Mouse (Mus musculus) forebrain, embryonic 11.5 days (tissue): ENCODE results near the gene Proser3. TPM values are rescaled to one million over a fixed set of nuclear protein-coding genes. Genes with fewer than 3 reads are reported as not detected.

ENCODE experiments used
- ATAC-seq: fragments of 200-750 bp; cut with Nextera tagmentation; replicated peaks from 2 replicates; pipeline ENCODE4 v1.8.0; 2017; ENCODE audit warnings: moderate TSS enrichment; ENCODE audit not compliant: low FRiP score
- DNase-seq: peaks from one replicate; pipeline ENCODE4 v3.0.0-alpha.2; 2017; ENCODE audit warnings: low spot score
- H3K27ac ChIP-seq: fragments of 300-500 bp; sonication (generic); 2 replicates; pipeline ENCODE4 v1.5.1; 2014; ENCODE audit warnings: low read depth, low read length
- H3K27me3 ChIP-seq: fragments of 300-500 bp; sonication (generic); 2 replicates; pipeline ENCODE4 v1.6.1; 2014; ENCODE audit warnings: mild to moderate bottlenecking, low read length, mixed read lengths; ENCODE audit not compliant: control insufficient read depth, insufficient read depth
- H3K36me3 ChIP-seq: fragments of 300-500 bp; sonication (generic); 2 replicates; pipeline ENCODE4 v1.6.1; 2014; ENCODE audit warnings: mild to moderate bottlenecking, low read length, moderate library complexity, mixed read lengths; ENCODE audit not compliant: control insufficient read depth, insufficient read depth
- H3K4me1 ChIP-seq: fragments of 300-500 bp; sonication (generic); replicated peaks from 2 replicates; pipeline ENCODE4 v1.6.1; 2014; ENCODE audit warnings: low read length, mixed read lengths; ENCODE audit not compliant: control insufficient read depth, insufficient read depth
- H3K4me2 ChIP-seq: fragments of 300-500 bp; sonication (generic); 2 replicates; pipeline ENCODE4 v1.6.1; 2014; ENCODE audit warnings: low read depth, mild to moderate bottlenecking, low read length, moderate library complexity, mixed read lengths; ENCODE audit not compliant: severe bottlenecking
- H3K4me3 ChIP-seq: fragments of 300-500 bp; sonication (generic); 2 replicates; pipeline ENCODE4 v1.5.1; 2014; ENCODE audit warnings: low read depth, low read length
- H3K9ac ChIP-seq: fragments of 300-500 bp; sonication (generic); 2 replicates; pipeline ENCODE4 v1.6.1; 2014; ENCODE audit warnings: low read length
- H3K9me3 ChIP-seq: fragments of 300-500 bp; sonication (generic); 2 replicates; pipeline ENCODE4 v1.6.1; 2016; ENCODE audit warnings: low read length, mixed read lengths; ENCODE audit not compliant: control insufficient read depth
- WGBS: fragments of 180-500 bp; shearing (Covaris S2); extraction: QIAGEN DNeasy Blood & Tissue Kit; methylation state at CpG from one replicate; pipeline ENCODE4 v1.1.7; 2014; 5-methylcytosine and 5-hydroxymethylcytosine counted together
- polyA plus RNA-seq: library from polyadenylated mRNA; unstranded; fragments of >200 nt; fragmentation: Nextera tagmentation; extraction: Ambion mirVana; gene quantifications from 2 replicates; pipeline ENCODE4 v1.2.1, GENCODE M21; 2014

Gene Proser3
- polyA plus RNA-seq, 1 experiment from 2014 or later: 23.6 TPM

GRCm38 (mm10) chr7:30585170-30585569, 33.1 kb upstream of the Proser3 start:
- Histone ChIP-seq H3K4me1 (peaks cover 8% of the 10 kb centered on the region), H3K27me3 (no peaks in the 10 kb centered on the region), H3K9me3 (no peaks in the 10 kb centered on the region), H3K27ac (no peak overlapping the region), H3K4me2 (no peak overlapping the region), H3K4me3 (no peak overlapping the region), H3K36me3 (peaks cover 23% of the 10 kb centered on the region), H3K9ac (no peak overlapping the region)
- WGBS: 93% methylated on average over 7 of the region's 7 CpGs
- no peak for ATAC-seq
- no peak for DNase-seq

GRCm38 (mm10) chr7:30584339-30584738, 32.2 kb upstream of the Proser3 start:
- H3K27ac ChIP-seq: no peak overlapping the region
- H3K9me3 ChIP-seq: no peaks in the 10 kb centered on the region
- no peak for DNase-seq
- no peak overlapping the region for H3K4me2 ChIP-seq
- no peak overlapping the region for H3K4me3 ChIP-seq
- peaks cover 30% of the 10 kb centered on the region for H3K36me3 ChIP-seq
- H3K27me3 ChIP-seq: no peaks in the 10 kb centered on the region
- WGBS: 90% methylated on average over 10 of the region's 10 CpGs
- no peak for ATAC-seq
- no peak overlapping the region for H3K9ac ChIP-seq
- peaks cover 8% of the 10 kb centered on the region; the same call in 1 of the 2 replicates for H3K4me1 ChIP-seq

- ATAC-seq: no peak
- H3K9ac ChIP-seq: no peak overlapping the region
- H3K36me3 ChIP-seq: peaks cover 45% of the 10 kb centered on the region
- no peak for DNase-seq
- H3K27ac ChIP-seq: no peak overlapping the region
- H3K27me3 ChIP-seq: no peaks in the 10 kb centered on the region
- no peaks in the 10 kb centered on the region; the same call in 1 of the 2 replicates for H3K4me1 ChIP-seq
- H3K9me3 ChIP-seq: no peaks in the 10 kb centered on the region
- no peak overlapping the region for H3K4me2 ChIP-seq
- WGBS: 96% methylated on average over 16 of the region's 16 CpGs
- no peak overlapping the region for H3K4me3 ChIP-seq
Measured at GRCm38 (mm10) chr7:30581547-30581946, 29.4 kb upstream of the Proser3 start.

- ATAC-seq (no peak), DNase-seq (no peak)
- Histone ChIP-seq H3K4me1 (no peaks in the 10 kb centered on the region), H3K9ac (no peak overlapping the region), H3K4me2 (no peak overlapping the region), H3K27me3 (no peaks in the 10 kb centered on the region), H3K9me3 (no peaks in the 10 kb centered on the region), H3K4me3 (no peak overlapping the region), H3K27ac (no peak overlapping the region), H3K36me3 (peaks cover 55% of the 10 kb centered on the region)
- WGBS: 95% methylated on average over 8 of the region's 8 CpGs
Measured at GRCm38 (mm10) chr7:30579950-30580349, 27.9 kb upstream of the Proser3 start.

- Histone ChIP-seq H3K27me3 (no peaks in the 10 kb centered on the region), H3K4me2 (no peak overlapping the region), H3K9ac (no peak overlapping the region), H3K9me3 (no peaks in the 10 kb centered on the region), H3K36me3 (peaks cover 54% of the 10 kb centered on the region), H3K4me3 (no peak overlapping the region), H3K4me1 (no peaks in the 10 kb centered on the region), H3K27ac (no peak overlapping the region)
- no peak for DNase-seq
- 91% methylated on average over 2 of the region's 2 CpGs for WGBS
- ATAC-seq: no peak
Measured at GRCm38 (mm10) chr7:30572969-30573368, 20.9 kb upstream of the Proser3 start.

GRCm38 (mm10) chr7:30572389-30572788, 20.3 kb upstream of the Proser3 start:
- H3K36me3 ChIP-seq: peaks cover 49% of the 10 kb centered on the region
- ATAC-seq (no peak), DNase-seq (no peak)
- H3K4me3 ChIP-seq: no peak overlapping the region
- H3K9me3 ChIP-seq: no peaks in the 10 kb centered on the region
- no peak overlapping the region for H3K9ac ChIP-seq
- H3K27me3 ChIP-seq: no peaks in the 10 kb centered on the region
- H3K4me2 ChIP-seq: no peak overlapping the region
- H3K4me1 ChIP-seq: no peaks in the 10 kb centered on the region
- H3K27ac ChIP-seq: no peak overlapping the region
- 90% methylated on average over 5 of the region's 5 CpGs for WGBS

- Histone ChIP-seq H3K9ac (no peak overlapping the region), H3K36me3 (peaks cover 13% of the 10 kb centered on the region), H3K4me2 (no peak overlapping the region), H3K9me3 (no peaks in the 10 kb centered on the region), H3K4me1 (peaks cover 5% of the 10 kb centered on the region; the same call in 1 of the 2 replicates), H3K4me3 (no peak overlapping the region), H3K27ac (no peak overlapping the region), H3K27me3 (no peaks in the 10 kb centered on the region)
- ATAC-seq (no peak), DNase-seq (no peak)
- WGBS: 87% methylated on average over 11 of the region's 11 CpGs
Measured at GRCm38 (mm10) chr7:30567555-30567954, 15.5 kb upstream of the Proser3 start.

- Histone ChIP-seq H3K27ac (no peak overlapping the region), H3K4me3 (no peak overlapping the region), H3K36me3 (peaks cover 13% of the 10 kb centered on the region), H3K27me3 (no peaks in the 10 kb centered on the region), H3K9me3 (no peaks in the 10 kb centered on the region), H3K4me1 (peaks cover 8% of the 10 kb centered on the region; the same call in 1 of the 2 replicates), H3K9ac (no peak overlapping the region), H3K4me2 (no peak overlapping the region)
- DNase-seq: no peak
- 92% methylated on average over 9 of the region's 9 CpGs for WGBS
- ATAC-seq: no peak
Measured at GRCm38 (mm10) chr7:30566033-30566432, 13.9 kb upstream of the Proser3 start.

- no peaks in the 10 kb centered on the region for H3K9me3 ChIP-seq
- no peak within 1 kb of the TSS for H3K4me3 ChIP-seq
- no peak within 1 kb of the TSS for H3K9ac ChIP-seq
- H3K4me1 ChIP-seq: peaks cover 8% of the 10 kb centered on the region; the same call in 1 of the 2 replicates
- DNase-seq: no peak
- H3K4me2 ChIP-seq: no peak within 1 kb of the TSS
- ATAC-seq: no peak
- no peaks in the 10 kb centered on the region for H3K27me3 ChIP-seq
- peaks cover 10% of the 10 kb centered on the region for H3K36me3 ChIP-seq
- 97% methylated on average over 12 of the region's 12 CpGs for WGBS
- no peak within 1 kb of the TSS for H3K27ac ChIP-seq
Measured at GRCm38 (mm10) chr7:30564970-30565571, 13.0 kb upstream of the Proser3 start, which contains the start of gene Igflr1. Gene Igflr1 (plus strand): TSS chr7:30565427.
